Mouse (Mus musculus) monocyte, adult 5-6 weeks (primary cell): ENCODE results near the gene Prdm16. TPM values are rescaled to one million over a fixed set of nuclear protein-coding genes. Genes with fewer than 3 reads are reported as not detected.

ENCODE experiments used
- ATAC-seq: fragments of 153-309, 156-312 bp; replicated peaks from 2 replicates; pipeline ENCODE4 v1.8.0; 2017; ENCODE audit warnings: mild to moderate bottlenecking; ENCODE audit not compliant: low TSS enrichment, insufficient number of reproducible peaks, severe bottlenecking, poor library complexity, low FRiP score
- total RNA-seq: library from RNA; stranded (forward); fragments of 200-1000, 200-491, 200-594 nt; gene quantifications from 3 replicates; pipeline ENCODE4 v1.2.3, GENCODE M21; 2017

Prdm16 gene
- total RNA-seq, 1 experiment from 2014 or later: 0.19 TPM

GRCm38 (mm10) chr4:154416728-154417127 is 219.9 kb downstream of the Prdm16 start:
- ATAC-seq: no peak

GRCm38 (mm10) chr4:154414885-154415284 is 221.8 kb downstream of the Prdm16 start:
- ATAC-seq: no peak

- ATAC-seq: no peak
Measured at GRCm38 (mm10) chr4:154410559-154410958, 226.1 kb downstream of the Prdm16 start.

- ATAC-seq: no peak
Measured at GRCm38 (mm10) chr4:154409841-154410240, 226.8 kb downstream of the Prdm16 start.

- ATAC-seq: no peak
Measured at GRCm38 (mm10) chr4:154409237-154409721, 227.4 kb downstream of the Prdm16 start.

- ATAC-seq: no peak
Measured at GRCm38 (mm10) chr4:154402948-154403347, 233.7 kb downstream of the Prdm16 start.

GRCm38 (mm10) chr4:154401982-154402932 is 234.4 kb downstream of the Prdm16 start:
- ATAC-seq: no peak

- ATAC-seq: no peak
Measured at GRCm38 (mm10) chr4:154401379-154401778, 235.3 kb downstream of the Prdm16 start.

- ATAC-seq: no peak
Measured at GRCm38 (mm10) chr4:154400256-154401171, 236.2 kb downstream of the Prdm16 start.

GRCm38 (mm10) chr4:154399634-154400033 is 237.0 kb downstream of the Prdm16 start:
- ATAC-seq: no peak

GRCm38 (mm10) chr4:154396652-154397301 is 239.9 kb downstream of the Prdm16 start:
- ATAC-seq: no peak

GRCm38 (mm10) chr4:154394123-154394722 is 242.4 kb downstream of the Prdm16 start:
- ATAC-seq: no peak

GRCm38 (mm10) chr4:154393196-154394122 is 243.2 kb downstream of the Prdm16 start:
- ATAC-seq: no peak

GRCm38 (mm10) chr4:154392641-154393040 is 244.0 kb downstream of the Prdm16 start:
- no peak for ATAC-seq

- ATAC-seq: no peak
Measured at GRCm38 (mm10) chr4:154390333-154391080, 246.2 kb downstream of the Prdm16 start.

GRCm38 (mm10) chr4:154389641-154390040 is 247.0 kb downstream of the Prdm16 start:
- no peak for ATAC-seq

- no peak for ATAC-seq
Measured at GRCm38 (mm10) chr4:154386810-154387209, 249.9 kb downstream of the Prdm16 start.
